Mouse (Mus musculus) left cerebral cortex, adult 2 months (tissue): ENCODE measurements around the gene Med25. TPM values are rescaled to one million over a fixed set of nuclear protein-coding genes. Genes with fewer than 3 reads are reported as not detected.
"Not testable (repeated sequence)": the region's sequence is repeated elsewhere in the genome, so short reads cannot be mapped to it uniquely, and the experiment has no call there.

Experiments used
- DNase-seq, 2 experiments: peaks; one replicate each; pipeline ENCODE4 v3.0.0; 2021 to 2022; ENCODE audit warnings: low spot score in 2 of 2, mixed read lengths in 1 of 2; ENCODE audit errors: extremely low spot score in 1 of 2
- H3K27ac ChIP-seq: fragments of 200-600 bp; 2 replicates; pipeline ENCODE4 v1.8.1; 2022
- H3K4me3 ChIP-seq: fragments of 200-600 bp; 2 replicates; pipeline ENCODE4 v1.8.1; 2022
- CTCF ChIP-seq: fragments of 200-600 bp; IDR thresholded peaks from 2 replicates; pipeline ENCODE4 v1.8.1; 2022; ENCODE audit warnings: antibody characterized with exemption, mild to moderate bottlenecking, moderate library complexity
- intact Hi-C: fragments of 180-260 bp; cut with DNase I; formaldehyde crosslinking; loops from one replicate; pipeline ENCODE4 v1.15.1; 2025
- total RNA-seq, 2 experiments: library from RNA; stranded (reverse); gene quantifications; 2 replicates each; pipeline ENCODE4 v1.2.3; 2021

Gene Med25
- total RNA-seq, 2 experiments from 2014 or later = 96.1 to 98.5 TPM

GRCm38 (mm10) chr7:44891611-44892010, 901 bp downstream of the Med25 start:
- intact Hi-C loops = loop anchor here (1.0 kb wide), 1 partner anchor 42 kb away; the partner anchor contains the start of gene Tbc1d17
- H3K27ac ChIP-seq = peak overlapping the region; percentile 100
- TF ChIP-seq CTCF = no peak
- no peak for DNase-seq
- peak overlapping the region; percentile 89 for H3K4me3 ChIP-seq

GRCm38 (mm10) chr7:44890737-44891136, 1.8 kb downstream of the Med25 start:
- intact Hi-C loops = no loop called here
- TF ChIP-seq CTCF = no peak
- Histone ChIP-seq H3K27ac (no peak overlapping the region), H3K4me3 (peak overlapping the region; percentile 89; the same call in 1 of the 2 replicates)
- no peak for DNase-seq

GRCm38 (mm10) chr7:44890180-44890579, 2.3 kb downstream of the Med25 start:
- intact Hi-C loops = no loop called here
- no peak overlapping the region for H3K4me3 ChIP-seq
- no peak for DNase-seq
- TF ChIP-seq CTCF = no peak
- H3K27ac ChIP-seq = no peak overlapping the region

DNA sequence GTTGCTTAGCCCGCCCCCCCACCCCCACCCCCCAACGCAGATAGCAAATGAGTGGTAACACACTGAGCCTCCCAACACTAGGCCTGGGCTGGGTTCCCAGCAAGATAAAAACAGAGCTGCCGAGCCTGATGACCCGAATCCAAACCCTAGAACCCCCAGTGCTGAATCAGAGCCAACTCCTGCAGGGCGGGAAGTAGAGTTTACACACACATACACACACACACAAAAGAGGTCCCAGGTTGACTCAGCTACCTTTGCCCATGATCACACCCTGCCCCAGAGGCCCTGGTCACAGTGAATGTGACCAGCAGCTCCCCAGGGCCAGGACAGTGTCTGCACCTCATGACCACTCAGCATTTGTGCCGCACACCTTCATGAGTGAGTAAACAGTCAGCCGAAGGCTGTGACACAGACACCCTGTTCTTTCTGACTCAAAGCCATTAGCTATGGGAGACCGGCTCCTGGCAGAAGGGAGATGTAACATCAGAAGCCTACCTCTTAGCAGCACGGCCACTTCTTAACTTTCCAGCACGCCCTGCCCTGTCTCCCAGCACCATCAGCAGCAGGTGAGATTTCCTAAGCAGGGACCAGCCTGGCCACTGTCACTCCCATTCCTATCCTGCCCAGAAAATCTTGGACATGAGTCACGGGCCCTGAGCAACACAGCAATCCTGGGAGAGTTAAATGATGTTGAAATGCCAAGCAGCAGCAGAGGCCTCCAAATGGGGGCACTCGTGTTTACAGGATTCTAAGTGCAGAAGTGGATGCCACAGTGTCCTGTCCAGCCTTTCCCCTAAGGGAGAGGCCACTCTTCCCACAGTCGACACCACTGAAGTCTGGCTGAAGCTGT, 4.0 kb downstream of the Med25 start:
- H3K27ac ChIP-seq = no peak overlapping the region
- no peak overlapping the region for H3K4me3 ChIP-seq
- intact Hi-C loops = no loop called here
- no peak for DNase-seq
- no peak for TF ChIP-seq CTCF

DNA sequence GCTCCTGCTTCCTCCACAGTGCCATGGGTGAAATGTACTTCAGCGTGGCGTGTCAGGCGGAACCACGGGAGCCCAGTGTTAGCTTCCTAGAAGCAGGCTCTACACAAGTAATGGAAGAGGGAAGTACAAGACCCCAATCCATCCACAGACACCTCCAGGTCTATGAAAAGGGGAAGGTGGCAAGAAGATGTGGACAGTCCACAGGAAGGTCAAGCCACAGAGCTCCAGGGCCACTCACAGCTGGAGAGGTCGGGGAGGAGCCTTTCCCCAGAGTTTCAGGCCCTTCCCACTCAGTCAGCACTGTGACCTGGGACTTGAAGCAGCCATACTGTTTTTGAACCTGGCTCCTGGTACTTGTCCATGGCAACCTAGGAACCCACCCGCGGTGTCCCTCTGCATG, 5.5 kb downstream of the Med25 start:
- intact Hi-C loops = no loop called here

GRCm38 (mm10) chr7:44884637-44885036, 7.9 kb downstream of the Med25 start:
- TF ChIP-seq CTCF = no peak
- DNase-seq = no peak
- Histone ChIP-seq H3K27ac (no peak overlapping the region; the same call in 1 of the 2 replicates), H3K4me3 (no peak overlapping the region)
- intact Hi-C loops = loop anchor here (2.0 kb wide), 1 partner anchor 14 kb away; no protein-coding TSS in a partner anchor

More for the DNA sequence above, 5.5 kb downstream of the Med25 start:
- no peak overlapping the region for H3K4me3 ChIP-seq
- TF ChIP-seq CTCF = no peak
- H3K27ac ChIP-seq = no peak overlapping the region
- no peak for DNase-seq

DNA sequence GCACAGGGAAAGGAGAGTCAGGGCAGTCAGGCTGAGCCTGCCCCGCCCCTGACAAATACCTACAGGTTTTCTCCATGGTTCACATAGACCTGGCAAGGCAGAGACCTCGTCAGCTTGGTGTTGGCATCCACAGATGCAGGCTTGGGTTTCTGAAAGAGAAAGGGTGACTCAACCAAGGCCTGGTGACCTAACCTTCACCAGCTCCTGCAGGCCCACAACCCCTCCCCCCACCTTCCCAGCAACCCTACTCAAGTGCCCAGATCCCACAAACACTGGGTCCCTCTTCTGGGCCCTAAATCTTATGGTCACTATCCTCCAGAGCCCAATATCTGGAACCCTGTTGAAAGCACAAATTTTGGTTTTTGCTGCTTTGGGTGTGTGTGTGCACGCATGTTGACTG, 9.5 kb downstream of the Med25 start:
- no peak for DNase-seq
- intact Hi-C loops = no loop called here
- Histone ChIP-seq H3K27ac (no peak overlapping the region), H3K4me3 (no peak overlapping the region)
- TF ChIP-seq CTCF = no peak

GRCm38 (mm10) chr7:44877833-44878232, 14.7 kb downstream of the Med25 start:
- H3K4me3 ChIP-seq = no peak overlapping the region
- TF ChIP-seq CTCF = no peak

DNA sequence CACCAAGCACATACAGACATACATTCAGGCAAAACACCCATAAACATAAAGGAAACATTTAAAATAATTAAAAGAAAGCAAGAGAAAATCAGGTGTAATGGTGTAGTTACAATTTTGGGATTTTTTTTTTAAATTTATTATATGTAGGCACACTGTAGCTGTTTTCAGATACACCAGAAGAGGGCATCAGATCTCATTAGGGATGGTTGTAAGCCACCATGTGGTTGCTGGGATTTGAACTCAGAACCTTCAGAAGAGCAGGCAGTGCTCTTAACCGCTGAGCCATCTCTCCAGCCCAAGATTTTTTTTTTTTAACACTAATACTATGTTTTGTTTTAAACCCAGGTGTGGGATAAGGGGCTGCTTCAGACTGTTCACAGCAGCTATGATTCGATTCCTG, 20.7 kb downstream of the Med25 start:
- intact Hi-C loops = loop anchor here (2.0 kb wide), 1 partner anchor 13 kb away; no protein-coding TSS in a partner anchor
- not testable (repeated sequence) for DNase-seq
- TF ChIP-seq CTCF = peak; percentile 41

More at GRCm38 (mm10) chr7:44877833-44878232, 14.7 kb downstream of the Med25 start:
- DNase-seq = no peak
- H3K27ac ChIP-seq = no peak overlapping the region
- intact Hi-C loops = no loop called here

DNA sequence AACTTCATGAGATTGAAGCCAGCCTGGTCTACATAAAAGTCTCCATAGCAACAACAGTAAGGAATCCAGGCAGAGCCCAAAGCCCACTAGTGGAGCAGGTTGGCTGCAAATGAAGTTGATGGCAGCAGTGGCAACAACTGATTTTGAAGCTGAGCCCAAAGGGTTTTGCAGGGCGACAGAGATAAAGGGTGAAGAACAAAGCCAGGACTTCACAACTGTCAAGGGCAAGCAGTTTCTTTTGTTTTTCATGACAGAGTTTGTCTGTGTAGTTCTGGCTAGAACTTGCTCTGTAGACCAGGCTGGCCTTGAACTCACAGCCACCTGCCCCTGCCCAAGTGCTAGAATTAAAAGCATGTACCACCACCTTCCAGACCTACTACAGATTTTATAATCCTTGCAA, 21.3 kb downstream of the Med25 start:
- no peak overlapping the region for H3K4me3 ChIP-seq
- no peak for TF ChIP-seq CTCF
- no peak overlapping the region for H3K27ac ChIP-seq
- DNase-seq = no peak
- intact Hi-C loops = loop anchor here (2.0 kb wide), 1 partner anchor 14 kb away; no protein-coding TSS in a partner anchor

More for the DNA sequence above, 20.7 kb downstream of the Med25 start:
- not testable (repeated sequence) for H3K27ac ChIP-seq, H3K4me3 ChIP-seq

GRCm38 (mm10) chr7:44870614-44871013, 21.9 kb downstream of the Med25 start:
- H3K4me3 ChIP-seq = peak overlapping the region; percentile 77; the same call in 1 of the 2 replicates

More at GRCm38 (mm10) chr7:44870614-44871013, 21.9 kb downstream of the Med25 start:
- no peak for TF ChIP-seq CTCF
- intact Hi-C loops = loop anchor here (2.0 kb wide), 1 partner anchor 14 kb away; no protein-coding TSS in a partner anchor
- no peak for DNase-seq
- peak overlapping the region; percentile 97; the same call in 1 of the 2 replicates for H3K27ac ChIP-seq
